Mouse (Mus musculus): ENCODE data around the gene Prrx2. TPM values are rescaled to one million over a fixed set of nuclear protein-coding genes. Genes with fewer than 3 reads are reported as not detected.
"Not testable (repeated sequence)": the region's sequence is repeated elsewhere in the genome, so short reads cannot be mapped to it uniquely, and the experiment has no call there.

Prrx2 gene
- polyA plus RNA-seq, 1 experiment from 2014 or later, result 1.9 TPM

- Histone ChIP-seq H3K9me3 (ENCODE audit: control insufficient read depth, low read length) (no peaks in the 10 kb centered on the region), H3K27ac (ENCODE audit: low read length) (no peak overlapping the region), H3K4me2 (ENCODE audit: low read length) (no peak overlapping the region), H3K9ac (replicated peaks; ENCODE audit: low read depth, low read length) (no peak overlapping the region), H3K4me3 (replicated peaks; ENCODE audit: low read length) (no peak overlapping the region), H3K36me3 (ENCODE audit: control insufficient read depth, insufficient read depth) (no peaks in the 10 kb centered on the region), H3K4me1 (replicated peaks; ENCODE audit: control insufficient read depth, insufficient read depth, low read length) (peaks cover 4% of the 10 kb centered on the region; the same call in 1 of the 2 replicates), H3K27me3 (replicated peaks; ENCODE audit: control insufficient read depth, insufficient read depth, low read length) (no peaks in the 10 kb centered on the region)
- no peak for ATAC-seq
- 85% methylated on average over 8 of the region's 8 CpGs for WGBS
Measured at GRCm38 (mm10) chr2:30913022-30913421, 78.2 kb downstream of the Prrx2 start.

- no peak overlapping the region for H3K27ac ChIP-seq (ENCODE audit: low read length)
- H3K9me3 ChIP-seq (ENCODE audit: control insufficient read depth, low read length), result no peaks in the 10 kb centered on the region
- no peak for ATAC-seq
- H3K27me3 ChIP-seq (replicated peaks; ENCODE audit: control insufficient read depth, insufficient read depth, low read length), result no peaks in the 10 kb centered on the region
- 15% methylated on average over 3 of the region's 3 CpGs for whole genome bisulfite sequencing
- no peak overlapping the region for H3K9ac ChIP-seq (replicated peaks; ENCODE audit: low read depth, low read length)
- peaks cover 4% of the 10 kb centered on the region; the same call in 1 of the 2 replicates for H3K4me1 ChIP-seq (replicated peaks; ENCODE audit: control insufficient read depth, insufficient read depth, low read length)
- no peak overlapping the region for H3K4me3 ChIP-seq (replicated peaks; ENCODE audit: low read length)
- no peak overlapping the region for H3K4me2 ChIP-seq (ENCODE audit: low read length)
- no peaks in the 10 kb centered on the region for H3K36me3 ChIP-seq (ENCODE audit: control insufficient read depth, insufficient read depth)
Measured at GRCm38 (mm10) chr2:30914836-30915235, 80.1 kb downstream of the Prrx2 start.

GRCm38 (mm10) chr2:30915376-30915775, 80.6 kb downstream of the Prrx2 start:
- no peaks in the 10 kb centered on the region for H3K36me3 ChIP-seq (ENCODE audit: control insufficient read depth, insufficient read depth)
- ATAC-seq, result no peak
- peaks cover 4% of the 10 kb centered on the region; the same call in 1 of the 2 replicates for H3K4me1 ChIP-seq (replicated peaks; ENCODE audit: control insufficient read depth, insufficient read depth, low read length)
- H3K27me3 ChIP-seq (replicated peaks; ENCODE audit: control insufficient read depth, insufficient read depth, low read length), result no peaks in the 10 kb centered on the region
- no peaks in the 10 kb centered on the region for H3K9me3 ChIP-seq (ENCODE audit: control insufficient read depth, low read length)
- no peak overlapping the region for H3K4me3 ChIP-seq (replicated peaks; ENCODE audit: low read length)
- WGBS, result 66% methylated on average over 5 of the region's 5 CpGs
- H3K9ac ChIP-seq (replicated peaks; ENCODE audit: low read depth, low read length), result no peak overlapping the region
- no peak overlapping the region for H3K4me2 ChIP-seq (ENCODE audit: low read length)
- no peak overlapping the region for H3K27ac ChIP-seq (ENCODE audit: low read length)

GRCm38 (mm10) chr2:30915933-30916332, 81.2 kb downstream of the Prrx2 start:
- not testable (repeated sequence) for H3K27ac ChIP-seq (ENCODE audit: low read length); H3K27me3 ChIP-seq (replicated peaks; ENCODE audit: control insufficient read depth, insufficient read depth, low read length); ATAC-seq; H3K36me3 ChIP-seq (ENCODE audit: control insufficient read depth, insufficient read depth); H3K4me2 ChIP-seq (ENCODE audit: low read length); H3K9me3 ChIP-seq (ENCODE audit: control insufficient read depth, low read length); H3K9ac ChIP-seq (replicated peaks; ENCODE audit: low read depth, low read length); H3K4me3 ChIP-seq (replicated peaks; ENCODE audit: low read length); H3K4me1 ChIP-seq (replicated peaks; ENCODE audit: control insufficient read depth, insufficient read depth, low read length)
- 72% methylated on average over 6 of the region's 6 CpGs for WGBS

- H3K4me2 ChIP-seq (ENCODE audit: low read length), result no peak overlapping the region
- H3K27me3 ChIP-seq (replicated peaks; ENCODE audit: control insufficient read depth, insufficient read depth, low read length), result no peaks in the 10 kb centered on the region
- WGBS, result 86% methylated on average over 7 of the region's 7 CpGs
- H3K36me3 ChIP-seq (ENCODE audit: control insufficient read depth, insufficient read depth), result no peaks in the 10 kb centered on the region
- no peak overlapping the region for H3K9ac ChIP-seq (replicated peaks; ENCODE audit: low read depth, low read length)
- no peak overlapping the region for H3K4me3 ChIP-seq (replicated peaks; ENCODE audit: low read length)
- ATAC-seq, result no peak
- H3K27ac ChIP-seq (ENCODE audit: low read length), result no peak overlapping the region
- H3K9me3 ChIP-seq (ENCODE audit: control insufficient read depth, low read length), result no peaks in the 10 kb centered on the region
- H3K4me1 ChIP-seq (replicated peaks; ENCODE audit: control insufficient read depth, insufficient read depth, low read length), result peaks cover 4% of the 10 kb centered on the region; the same call in 1 of the 2 replicates
Measured at GRCm38 (mm10) chr2:30917649-30918048, 82.9 kb downstream of the Prrx2 start.

- H3K27ac ChIP-seq (ENCODE audit: low read length), result no peak overlapping the region
- no peaks in the 10 kb centered on the region for H3K9me3 ChIP-seq (ENCODE audit: control insufficient read depth, low read length)
- 60% methylated on average over 6 of the region's 6 CpGs for WGBS
- ATAC-seq, result no peak
- no peaks in the 10 kb centered on the region for H3K27me3 ChIP-seq (replicated peaks; ENCODE audit: control insufficient read depth, insufficient read depth, low read length)
- no peak overlapping the region for H3K9ac ChIP-seq (replicated peaks; ENCODE audit: low read depth, low read length)
- H3K4me3 ChIP-seq (replicated peaks; ENCODE audit: low read length), result no peak overlapping the region
- H3K4me1 ChIP-seq (replicated peaks; ENCODE audit: control insufficient read depth, insufficient read depth, low read length), result peaks cover 4% of the 10 kb centered on the region; the same call in 1 of the 2 replicates
- no peak overlapping the region for H3K4me2 ChIP-seq (ENCODE audit: low read length)
- no peaks in the 10 kb centered on the region for H3K36me3 ChIP-seq (ENCODE audit: control insufficient read depth, insufficient read depth)
Measured at GRCm38 (mm10) chr2:30918126-30918525, 83.4 kb downstream of the Prrx2 start.

- no peaks in the 10 kb centered on the region for H3K36me3 ChIP-seq (ENCODE audit: control insufficient read depth, insufficient read depth)
- H3K9ac ChIP-seq (replicated peaks; ENCODE audit: low read depth, low read length), result no peak overlapping the region
- no peak for ATAC-seq
- H3K9me3 ChIP-seq (ENCODE audit: control insufficient read depth, low read length), result no peaks in the 10 kb centered on the region
- H3K27ac ChIP-seq (ENCODE audit: low read length), result no peak overlapping the region
- H3K4me1 ChIP-seq (replicated peaks; ENCODE audit: control insufficient read depth, insufficient read depth, low read length), result peaks cover 4% of the 10 kb centered on the region; the same call in 1 of the 2 replicates
- no peak overlapping the region for H3K4me2 ChIP-seq (ENCODE audit: low read length)
- no peaks in the 10 kb centered on the region for H3K27me3 ChIP-seq (replicated peaks; ENCODE audit: control insufficient read depth, insufficient read depth, low read length)
- no peak overlapping the region for H3K4me3 ChIP-seq (replicated peaks; ENCODE audit: low read length)
- 63% methylated on average over 8 of the region's 8 CpGs for WGBS
Measured at GRCm38 (mm10) chr2:30918780-30919329, 84.1 kb downstream of the Prrx2 start.

GRCm38 (mm10) chr2:30920216-30920615, 85.4 kb downstream of the Prrx2 start:
- H3K4me1 ChIP-seq (replicated peaks; ENCODE audit: control insufficient read depth, insufficient read depth, low read length), result no peaks in the 10 kb centered on the region; the same call in 1 of the 2 replicates
- no peaks in the 10 kb centered on the region for H3K36me3 ChIP-seq (ENCODE audit: control insufficient read depth, insufficient read depth)
- no peak overlapping the region for H3K27ac ChIP-seq (ENCODE audit: low read length)
- no peak overlapping the region for H3K4me2 ChIP-seq (ENCODE audit: low read length)
- H3K9ac ChIP-seq (replicated peaks; ENCODE audit: low read depth, low read length), result no peak overlapping the region
- H3K9me3 ChIP-seq (ENCODE audit: control insufficient read depth, low read length), result no peaks in the 10 kb centered on the region
- WGBS, result 74% methylated on average over 7 of the region's 7 CpGs
- ATAC-seq, result no peak
- no peak overlapping the region for H3K4me3 ChIP-seq (replicated peaks; ENCODE audit: low read length)
- no peaks in the 10 kb centered on the region for H3K27me3 ChIP-seq (replicated peaks; ENCODE audit: control insufficient read depth, insufficient read depth, low read length)

GRCm38 (mm10) chr2:30923099-30923498, 88.3 kb downstream of the Prrx2 start:
- Histone ChIP-seq H3K27me3 (replicated peaks; ENCODE audit: control insufficient read depth, insufficient read depth, low read length) (no peaks in the 10 kb centered on the region), H3K36me3 (ENCODE audit: control insufficient read depth, insufficient read depth) (no peaks in the 10 kb centered on the region), H3K4me2 (ENCODE audit: low read length) (no peak overlapping the region), H3K4me1 (replicated peaks; ENCODE audit: control insufficient read depth, insufficient read depth, low read length) (no peaks in the 10 kb centered on the region), H3K4me3 (replicated peaks; ENCODE audit: low read length) (no peak overlapping the region), H3K27ac (ENCODE audit: low read length) (no peak overlapping the region), H3K9ac (replicated peaks; ENCODE audit: low read depth, low read length) (no peak overlapping the region), H3K9me3 (ENCODE audit: control insufficient read depth, low read length) (no peaks in the 10 kb centered on the region)
- ATAC-seq, result no peak
- 70% methylated on average over 3 of the region's 3 CpGs for WGBS

GRCm38 (mm10) chr2:30925181-30925580, 90.4 kb downstream of the Prrx2 start:
- Histone ChIP-seq H3K4me3 (replicated peaks; ENCODE audit: low read length) (no peak overlapping the region), H3K9ac (replicated peaks; ENCODE audit: low read depth, low read length) (no peak overlapping the region), H3K27ac (ENCODE audit: low read length) (no peak overlapping the region), H3K36me3 (ENCODE audit: control insufficient read depth, insufficient read depth) (no peaks in the 10 kb centered on the region), H3K27me3 (replicated peaks; ENCODE audit: control insufficient read depth, insufficient read depth, low read length) (no peaks in the 10 kb centered on the region), H3K4me2 (ENCODE audit: low read length) (no peak overlapping the region), H3K4me1 (replicated peaks; ENCODE audit: control insufficient read depth, insufficient read depth, low read length) (peaks cover 11% of the 10 kb centered on the region), H3K9me3 (ENCODE audit: control insufficient read depth, low read length) (no peaks in the 10 kb centered on the region)
- 70% methylated on average over 4 of the region's 4 CpGs for WGBS
- ATAC-seq, result no peak
